Mouse (Mus musculus): ENCODE data around the gene Slc25a47.

DNA sequence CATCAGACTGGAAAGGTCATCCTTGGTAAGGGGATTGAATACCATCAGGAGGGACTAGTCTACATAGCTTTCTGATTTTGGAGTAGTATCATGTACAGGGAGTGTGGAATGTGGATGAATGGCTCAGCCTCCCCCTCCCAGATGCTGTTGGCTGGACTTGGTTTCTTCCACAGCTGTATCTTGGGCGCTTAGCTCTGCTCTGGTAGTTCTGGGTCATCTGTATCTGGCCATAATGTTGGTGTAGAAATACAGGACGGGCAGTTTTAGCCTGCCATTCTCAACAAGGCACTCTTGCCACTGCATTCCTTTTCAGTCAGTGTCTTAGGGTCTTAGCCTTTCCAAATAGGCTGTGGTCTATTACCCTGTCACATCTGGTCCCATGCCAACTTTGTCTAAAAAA, 34.2 kb upstream of the Slc25a47 start:
- TF ChIP-seq CTCF (IDR thresholded peaks at IDR 0.05; ENCODE audit: borderline replicate concordance, insufficient read depth, low read length) (no peak), POLR2A (IDR thresholded peaks at IDR 0.05; ENCODE audit: low read depth, low read length) (no peak)

Data from embryonic fibroblast, embryonic 13.5 days (primary cell).